Mouse (Mus musculus) layer of hippocampus, postnatal 36 days (tissue): ENCODE measurements around the gene Gm40193. TPM values are rescaled to one million over a fixed set of nuclear protein-coding genes. Genes with fewer than 3 reads are reported as not detected.
"Not testable (repeated sequence)": the region's sequence is repeated elsewhere in the genome, so short reads cannot be mapped to it uniquely, and the experiment has no call there.

Source experiments
- DNase-seq, 2 experiments: peaks; one replicate each; pipeline ENCODE4 v3.0.0; 2022
- total RNA-seq, 2 experiments: library from RNA; stranded (reverse); gene quantifications; 2 replicates each; pipeline ENCODE4 v1.2.3; 2021

Gm40193 gene
- total RNA-seq, 2 experiments from 2014 or later, result not detected

DNA sequence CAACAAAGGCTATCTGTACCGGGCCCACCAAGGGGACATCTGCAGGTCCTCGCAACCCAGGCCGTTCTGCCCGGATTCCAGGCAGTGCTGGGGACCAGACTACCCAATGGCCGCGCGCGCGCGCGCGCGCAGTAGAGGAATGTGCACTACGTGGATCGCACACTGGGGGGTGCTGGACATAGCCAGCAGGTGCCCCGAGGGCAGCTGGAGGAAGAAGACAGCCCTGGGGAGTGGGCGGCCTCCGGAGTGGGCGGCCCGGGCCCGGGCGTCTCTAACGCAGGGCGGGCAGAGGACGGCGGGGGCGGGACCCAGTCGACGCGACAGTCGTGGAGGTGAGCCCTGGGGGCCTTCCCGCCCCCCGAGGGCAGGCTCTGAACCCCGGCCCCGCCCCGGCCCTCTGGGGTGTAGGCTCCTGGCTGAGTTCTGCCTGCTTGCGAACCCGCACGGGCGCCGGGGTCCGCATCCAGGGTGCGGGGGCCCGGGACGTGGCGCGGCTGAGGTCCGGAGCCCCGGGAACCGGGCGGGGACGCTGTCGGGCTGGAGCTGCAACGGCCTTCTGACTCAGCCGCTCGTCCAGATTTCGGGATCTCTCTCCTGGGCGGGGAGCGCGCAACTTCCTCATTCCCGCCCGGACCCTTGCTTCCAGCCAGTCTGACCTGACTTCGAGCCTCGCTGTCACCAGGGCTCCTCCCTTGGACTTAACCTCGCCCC is 7.3 kb upstream of the Gm40193 start, which contains the start of gene Pld2:
TSS of gene Pld2 (plus strand) at position 188 of the 711 bp plus-strand sequence.
- DNase-seq, result peak; percentile 73 to 75

GRCm38 (mm10) chr11:70539423-70539822 is 6.7 kb upstream of the Gm40193 start:
- DNase-seq, result no peak

DNA sequence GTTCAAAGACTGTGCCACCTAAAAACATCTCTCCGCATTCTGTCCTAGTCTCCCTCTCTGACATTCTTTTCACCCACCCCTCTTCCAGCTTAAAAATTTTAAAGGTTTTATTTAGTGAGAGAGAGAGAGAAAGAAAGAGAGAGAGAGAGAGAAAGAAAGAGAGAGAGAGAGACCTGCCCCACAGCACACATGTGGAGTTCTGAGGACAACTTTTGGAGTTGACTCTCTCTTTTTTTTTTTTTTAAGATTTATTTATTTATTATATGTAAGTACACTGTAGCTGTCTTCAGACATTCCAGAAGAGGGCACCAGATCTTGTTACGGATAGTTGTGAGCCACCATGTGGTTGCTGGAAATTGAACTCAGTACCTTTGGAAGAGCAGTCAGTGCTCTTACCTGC is 1.7 kb downstream of the Gm40193 start:
- not testable (repeated sequence) for DNase-seq

DNA sequence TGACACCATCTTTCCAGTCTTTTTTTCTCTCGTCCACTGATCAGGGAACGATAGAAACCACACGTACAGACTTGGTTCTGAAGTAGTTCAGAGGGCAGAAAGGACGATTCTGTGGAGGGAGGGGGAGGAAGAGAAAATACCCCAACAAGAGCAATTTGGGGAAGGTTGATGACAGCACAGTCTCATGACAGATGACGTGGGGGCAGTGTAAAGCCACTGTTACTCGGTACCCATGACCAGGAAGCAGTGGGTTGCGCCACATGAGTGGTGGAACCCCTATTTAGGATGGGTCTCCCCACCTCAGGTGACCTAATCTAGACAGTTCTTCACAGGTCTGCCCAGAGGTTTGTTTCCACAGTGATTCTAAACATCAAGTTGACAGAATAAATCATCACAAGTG is 4.1 kb downstream of the Gm40193 start:
- no peak for DNase-seq

GRCm38 (mm10) chr11:70526211-70526610 is 6.5 kb downstream of the Gm40193 start:
- no peak for DNase-seq

GRCm38 (mm10) chr11:70525726-70526125 is 7.0 kb downstream of the Gm40193 start:
- no peak for DNase-seq

DNA sequence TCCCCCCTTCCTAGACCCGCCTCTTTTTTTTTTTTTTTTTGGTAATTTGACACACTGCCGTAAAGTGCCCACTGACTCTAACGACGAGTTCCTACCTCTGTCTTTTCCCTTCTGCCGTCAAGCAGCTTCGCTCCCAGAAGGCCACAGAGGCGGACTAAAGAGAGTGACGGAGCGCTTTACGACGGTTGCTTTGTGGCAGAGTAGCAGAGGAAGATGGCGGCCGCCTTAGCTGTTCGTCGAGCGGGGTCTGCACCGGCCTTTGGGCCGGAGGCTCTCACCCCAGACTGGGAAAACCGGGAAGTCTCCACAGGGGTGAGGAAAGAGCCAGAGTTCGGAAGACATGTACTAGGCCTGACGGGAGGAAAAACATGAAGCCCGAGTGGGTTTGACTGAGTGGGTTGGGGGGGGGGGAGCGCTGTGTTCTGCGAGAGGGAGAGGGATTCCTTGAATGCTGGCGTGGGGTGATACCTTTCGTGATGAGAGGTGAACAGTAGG is 7.5 kb downstream of the Gm40193 start, which contains the start of gene Psmb6:
TSS of gene Psmb6 (plus strand) at position 184 of the 495 bp plus-strand sequence.
- DNase-seq, result peak; percentile 92

GRCm38 (mm10) chr11:70524782-70525181 is 8.0 kb downstream of the Gm40193 start:
- no peak for DNase-seq

DNA sequence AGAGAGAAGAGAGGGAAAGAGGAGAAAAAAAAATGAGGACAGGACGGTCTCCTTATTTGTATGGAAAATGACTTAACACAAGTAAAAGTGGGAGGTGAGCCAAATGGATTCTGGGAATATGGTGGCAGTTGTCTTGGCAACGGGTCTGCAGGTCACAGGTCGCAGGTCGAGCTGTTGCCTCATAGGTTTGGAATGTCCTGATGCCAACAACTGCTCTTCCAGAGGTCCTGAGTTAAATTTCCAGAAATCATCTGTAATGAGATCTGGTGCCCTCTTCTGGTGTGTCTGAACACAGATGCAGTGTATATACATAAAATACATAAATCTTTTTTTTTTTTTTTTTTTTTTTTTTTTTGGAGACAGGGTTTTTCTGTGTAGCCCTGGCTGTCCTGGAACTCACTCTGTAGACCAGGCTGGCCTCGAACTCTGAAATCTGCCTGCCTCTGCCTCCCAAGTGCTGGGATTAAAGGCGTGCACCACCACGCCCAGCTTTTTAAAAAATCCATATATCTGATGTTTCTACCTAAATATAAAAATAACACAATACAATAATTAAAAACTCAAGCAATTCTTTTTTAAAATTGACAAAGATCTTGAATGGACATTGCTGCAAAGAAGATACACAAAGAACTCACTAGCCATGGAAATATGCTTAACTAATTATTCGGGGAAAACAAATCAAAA is 9.3 kb downstream of the Gm40193 start:
- DNase-seq, result not testable (repeated sequence)

DNA sequence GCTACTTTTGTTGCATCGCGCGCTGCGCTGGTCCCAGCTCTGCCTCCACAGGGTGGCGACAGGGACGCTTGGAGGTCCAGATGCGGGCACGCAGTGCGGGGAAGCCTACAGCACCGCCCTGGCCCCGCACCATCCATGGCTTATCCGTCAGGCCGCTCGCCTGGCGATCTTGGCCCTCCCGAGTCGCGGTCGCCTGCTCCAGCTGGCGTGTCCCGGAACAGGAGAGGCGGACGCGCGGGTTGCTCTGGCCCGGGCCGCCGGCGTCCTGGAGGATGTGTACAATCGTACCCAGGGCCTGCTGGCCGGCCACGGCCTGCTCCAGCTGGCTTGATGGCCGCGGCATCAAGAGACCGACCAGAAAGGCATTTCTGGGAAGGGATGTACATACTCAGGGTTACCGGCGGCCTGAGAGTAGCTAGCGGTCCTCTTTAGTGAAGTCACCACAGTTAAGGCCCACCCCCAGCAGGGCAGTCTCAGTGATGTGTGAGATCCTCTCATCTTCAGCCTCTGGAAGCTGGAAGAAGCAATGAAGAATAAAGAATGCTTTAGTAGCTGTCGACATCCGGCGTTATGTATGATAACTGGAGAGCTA is 12.5 kb downstream of the Gm40193 start:
- DNase-seq, result no peak

DNA sequence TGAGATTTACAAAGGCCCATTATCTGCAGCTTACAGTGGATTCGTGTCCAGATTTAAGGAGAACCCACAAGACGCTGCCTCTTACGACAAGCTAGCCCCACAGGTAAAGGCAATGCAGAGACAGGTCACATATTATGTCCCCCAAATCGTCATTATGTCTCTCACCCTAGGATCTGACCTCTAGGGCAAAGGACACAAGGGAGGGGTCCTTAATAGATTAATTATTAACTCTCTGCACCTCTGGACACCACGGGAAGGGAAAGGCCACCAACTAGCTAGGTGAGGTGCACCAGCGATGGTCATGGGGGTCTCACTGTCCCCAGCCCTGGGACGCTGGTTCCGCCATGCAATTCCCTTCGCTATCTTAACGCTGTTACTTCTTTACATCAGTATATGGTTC is 13.8 kb downstream of the Gm40193 start, which contains the start of gene Gltpd2:
TSS of gene Gltpd2 (plus strand) at position 274 of the 400 bp plus-strand sequence.
- no peak for DNase-seq

DNA sequence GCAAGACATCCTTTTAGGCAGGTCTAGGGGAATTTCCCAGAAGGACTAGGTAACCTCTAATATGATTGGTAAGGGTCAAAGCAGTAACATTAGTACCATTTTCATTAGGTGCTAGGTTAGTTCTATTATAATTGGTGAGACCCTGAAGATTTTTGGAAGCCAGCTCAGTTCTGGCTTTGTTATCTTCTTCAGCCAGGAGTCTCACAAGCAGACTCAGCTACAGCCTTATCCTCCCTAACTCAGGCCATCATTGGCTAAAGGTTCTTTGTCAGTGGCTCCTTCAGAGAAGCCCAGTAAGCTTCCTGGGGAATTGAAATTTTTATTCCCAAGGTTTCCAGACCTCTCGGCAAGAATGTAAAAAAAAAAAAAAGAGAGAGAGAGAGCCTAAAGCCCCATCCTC is 14.3 kb downstream of the Gm40193 start:
- no peak for DNase-seq

DNA sequence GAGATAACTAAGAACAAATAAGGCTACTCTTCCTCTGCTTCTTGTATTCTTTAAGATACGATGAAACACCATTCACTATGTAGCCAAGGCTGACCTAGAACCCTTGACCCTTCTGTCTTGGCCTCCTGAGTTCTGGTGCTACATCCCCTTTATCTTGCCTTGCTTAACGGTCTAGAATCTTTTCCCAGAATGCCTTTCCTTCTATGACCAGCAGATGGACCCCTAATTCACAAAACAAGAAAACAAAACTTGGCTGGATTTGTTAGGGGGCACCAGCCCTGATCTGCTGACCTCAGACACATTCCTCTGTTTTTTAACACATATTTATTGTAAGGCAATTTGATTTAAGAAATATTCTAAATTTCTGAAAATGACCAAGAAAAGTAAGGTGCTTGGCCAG is 16.4 kb downstream of the Gm40193 start:
- DNase-seq, result no peak

- no peak for DNase-seq
These were observed 18.5 kb downstream of the Gm40193 start, which contains the start of gene Vmo1 for GRCm38 (mm10) chr11:70514288-70514687. Gene Vmo1 (minus strand): TSS chr11:70514616.

DNA sequence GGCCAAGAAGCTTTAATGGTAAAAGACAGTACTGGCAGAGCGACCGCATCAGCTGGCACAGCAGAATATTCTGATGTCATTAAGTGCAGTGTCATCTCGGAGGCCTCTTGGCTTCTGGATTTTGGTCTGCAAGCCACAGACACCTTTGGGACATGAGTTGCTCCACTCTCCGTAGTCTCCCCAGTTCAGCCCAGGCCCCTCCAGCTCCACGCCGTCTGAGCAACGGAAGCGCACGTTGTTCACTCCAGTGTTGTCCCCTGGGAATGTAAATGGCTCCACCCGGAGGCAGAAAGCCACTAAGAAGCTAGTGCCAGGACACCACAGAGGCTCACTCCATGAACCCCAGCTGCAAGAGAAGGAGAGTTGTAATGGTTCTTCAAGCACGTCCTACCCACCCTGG is 19.2 kb downstream of the Gm40193 start:
- no peak for DNase-seq

GRCm38 (mm10) chr11:70512709-70513342 is 19.9 kb downstream of the Gm40193 start:
- no peak for DNase-seq

DNA sequence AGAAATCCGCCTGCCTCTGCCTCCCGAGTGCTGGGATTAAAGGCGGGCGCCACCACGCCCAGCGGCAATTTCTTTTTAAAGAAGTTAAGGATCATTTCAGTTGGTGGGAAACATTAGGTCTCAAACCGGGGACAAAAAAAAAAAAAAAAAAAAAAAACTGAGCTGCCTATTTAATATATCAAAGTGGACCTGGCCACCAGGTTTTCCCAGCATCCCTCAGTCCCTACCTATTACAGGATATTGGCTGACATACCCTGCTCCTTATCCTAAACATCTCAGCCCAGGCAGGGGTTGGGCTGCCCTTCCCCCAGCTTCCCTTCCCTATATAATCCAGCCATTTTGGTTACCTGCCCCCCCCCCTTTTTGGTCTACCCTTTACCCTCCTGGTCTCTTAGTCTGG is 20.9 kb downstream of the Gm40193 start:
- no peak for DNase-seq

- no peak for DNase-seq
These were observed 21.5 kb downstream of the Gm40193 start for GRCm38 (mm10) chr11:70511242-70511641.

DNA sequence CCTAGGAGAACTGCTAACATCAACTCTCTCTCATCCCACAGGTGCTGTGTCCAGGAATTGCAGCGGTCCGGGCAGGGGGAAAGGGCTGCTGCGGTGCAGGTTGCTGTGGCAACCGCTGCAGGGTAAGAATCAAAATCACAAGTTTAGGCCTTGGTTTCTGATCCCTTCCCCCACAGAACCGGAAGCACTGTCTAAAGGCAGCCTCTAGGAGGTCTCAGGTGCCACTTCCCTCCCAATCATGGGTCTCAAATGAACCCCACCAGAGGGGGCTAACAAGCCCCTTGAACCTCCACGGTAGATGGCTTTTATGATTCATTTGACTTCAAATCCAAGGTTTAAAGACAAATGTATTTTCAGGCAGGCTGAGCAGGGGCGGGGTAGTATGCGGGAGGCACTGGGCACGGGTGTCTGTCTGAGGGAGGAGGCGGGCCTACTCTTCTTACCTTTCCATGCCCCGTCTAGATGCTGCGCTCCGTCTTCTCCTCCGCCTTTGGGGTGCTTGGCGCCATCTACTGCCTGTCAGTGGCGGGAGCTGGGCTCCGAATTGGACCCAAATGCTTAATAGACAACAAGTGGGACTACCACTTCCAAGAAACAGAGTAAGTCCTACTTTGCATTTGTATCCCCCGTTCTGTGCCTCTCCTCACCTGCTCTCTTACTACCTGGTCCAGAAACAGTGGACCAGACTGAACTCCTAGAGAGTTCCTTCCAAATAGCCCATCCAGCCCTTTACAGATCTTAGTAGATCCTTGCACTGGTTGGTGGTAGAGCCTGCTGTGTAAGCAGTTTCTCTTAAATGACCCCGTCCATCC is 22.8 kb downstream of the Gm40193 start:
- peak in 1 of 2 experiments; percentile 36 for DNase-seq

DNA sequence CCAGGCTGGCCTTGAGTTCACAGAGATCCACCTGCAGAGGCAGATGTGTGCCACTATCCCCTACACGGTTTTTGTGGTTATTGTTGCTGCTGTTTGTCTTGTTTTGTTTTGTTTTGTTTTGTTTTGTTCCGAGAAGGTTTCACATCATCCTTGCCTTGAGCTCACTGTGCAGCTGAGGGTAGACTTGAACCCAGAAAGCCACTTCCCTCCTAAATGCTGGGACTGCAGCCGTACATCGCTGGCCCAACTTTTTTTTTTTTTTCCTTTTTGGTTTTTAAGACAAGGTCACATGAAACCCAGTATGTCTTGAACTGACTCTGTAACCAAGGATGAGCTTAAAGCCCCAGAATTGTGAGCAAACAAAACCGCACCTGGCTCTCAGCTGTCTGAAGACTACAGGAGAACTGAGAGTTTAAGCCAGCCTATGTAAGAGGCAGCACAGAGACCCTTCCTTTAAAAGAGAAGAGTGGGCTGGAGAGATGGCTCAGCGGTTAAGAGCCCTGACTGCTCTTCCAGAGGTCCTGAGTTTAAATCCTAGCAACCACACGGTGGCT is 25.7 kb downstream of the Gm40193 start:
- DNase-seq, result no peak

DNA sequence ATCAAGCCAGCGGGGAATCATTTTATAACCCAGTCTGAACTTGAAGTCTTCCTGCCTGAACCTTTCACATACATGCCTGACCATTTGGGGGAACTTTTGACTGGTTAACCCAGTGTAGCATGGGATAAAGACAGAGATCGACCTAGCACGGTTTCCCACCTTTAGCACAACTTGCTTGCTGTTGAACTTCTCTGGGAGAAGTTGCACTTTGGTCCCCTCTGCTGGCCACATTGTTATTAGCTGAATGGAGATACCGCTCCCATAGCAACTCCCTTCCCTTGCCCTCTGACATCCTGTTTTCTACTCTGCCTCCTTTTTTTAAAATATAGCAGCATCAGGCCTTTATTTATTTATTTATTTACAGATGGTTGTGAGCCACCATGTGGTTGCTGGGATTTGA is 26.4 kb downstream of the Gm40193 start:
- peak; percentile 24 to 47 for DNase-seq
